Mouse (Mus musculus) hindbrain, embryonic 11.5 days (tissue): ENCODE measurements around the gene B3galnt1. TPM values are rescaled to one million over a fixed set of nuclear protein-coding genes. Genes with fewer than 3 reads are reported as not detected.
A peak's percentile ranks its signal among the peaks of the same experiment; 100 is the strongest.

ENCODE experiments used
- ATAC-seq: fragments of 200-750 bp; cut with Nextera tagmentation; 2 replicates; pipeline ENCODE4 v1.8.0; 2017; ENCODE audit warnings: mild to moderate bottlenecking, moderate TSS enrichment, moderate library complexity; ENCODE audit not compliant: low FRiP score
- DNase-seq: peaks from one replicate; pipeline ENCODE4 v3.0.0-alpha.2; 2015; ENCODE audit warnings: low spot score
- H3K27ac ChIP-seq: fragments of 300-500 bp; sonication (generic); 2 replicates; pipeline ENCODE4 v1.5.1; 2014; ENCODE audit warnings: mild to moderate bottlenecking, low read depth, low read length
- H3K27me3 ChIP-seq: fragments of 300-500 bp; sonication (generic); 2 replicates; pipeline ENCODE4 v1.6.1; 2014; ENCODE audit warnings: mild to moderate bottlenecking, low read length, moderate library complexity, mixed read lengths; ENCODE audit not compliant: control insufficient read depth, insufficient read depth
- H3K36me3 ChIP-seq: fragments of 300-500 bp; sonication (generic); 2 replicates; pipeline ENCODE4 v1.6.1; 2014; ENCODE audit warnings: mild to moderate bottlenecking, low read length, moderate library complexity, mixed read lengths; ENCODE audit not compliant: control insufficient read depth, insufficient read depth
- H3K4me1 ChIP-seq: fragments of 300-500 bp; sonication (generic); replicated peaks from 2 replicates; pipeline ENCODE4 v1.6.1; 2014; ENCODE audit warnings: low read length, mixed read lengths; ENCODE audit not compliant: control insufficient read depth, insufficient read depth
- H3K4me2 ChIP-seq: fragments of 300-500 bp; sonication (generic); replicated peaks from 2 replicates; pipeline ENCODE4 v1.6.1; 2014; ENCODE audit warnings: mild to moderate bottlenecking, low read depth, low read length
- H3K4me3 ChIP-seq: fragments of 300-500 bp; sonication (generic); 2 replicates; pipeline ENCODE4 v1.5.1; 2014; ENCODE audit warnings: low read depth, low read length
- H3K9ac ChIP-seq: fragments of 300-500 bp; sonication (generic); 2 replicates; pipeline ENCODE4 v1.6.1; 2014; ENCODE audit warnings: low read depth, low read length
- H3K9me3 ChIP-seq: fragments of 300-500 bp; sonication (generic); 2 replicates; pipeline ENCODE4 v1.6.1; 2016; ENCODE audit warnings: low read length; ENCODE audit not compliant: control insufficient read depth
- WGBS: fragments of 180-500 bp; shearing (Covaris S2); extraction: QIAGEN DNeasy Blood & Tissue Kit; methylation state at CpG from one replicate; pipeline ENCODE4 v1.1.7; 2014; 5-methylcytosine and 5-hydroxymethylcytosine counted together
- polyA plus RNA-seq: library from polyadenylated mRNA; unstranded; fragments of >200 nt; fragmentation: Nextera tagmentation; extraction: Ambion mirVana; gene quantifications from 2 replicates; pipeline ENCODE4 v1.2.1, GENCODE M21; 2014

The B3galnt1 gene
- polyA plus RNA-seq = 45.4 and 46.6 TPM in 2 replicates

- no peaks in the 10 kb centered on the region for H3K27me3 ChIP-seq
- H3K9me3 ChIP-seq = no peaks in the 10 kb centered on the region
- H3K4me2 ChIP-seq = peak within 1 kb of the TSS; percentile 78
- under 1% methylated on average over 89 of the region's 99 CpGs for WGBS
- 0 out of 2 replicates have a peak within 1 kb of the TSS, but pooled peaks have one; percentile 39 for H3K27ac ChIP-seq
- ATAC-seq = peak; percentile 90
- peak; percentile 86 for DNase-seq
- peak within 1 kb of the TSS; percentile 76 for H3K4me3 ChIP-seq
- H3K9ac ChIP-seq = peak within 1 kb of the TSS; percentile 74
- H3K36me3 ChIP-seq = no peaks in the 10 kb centered on the region
- H3K4me1 ChIP-seq = no peaks in the 10 kb centered on the region
These were observed at the start of gene B3galnt1 for GRCm38 (mm10) chr3:69598261-69599165. Gene B3galnt1 (minus strand): TSS chr3:69598960.

DNA sequence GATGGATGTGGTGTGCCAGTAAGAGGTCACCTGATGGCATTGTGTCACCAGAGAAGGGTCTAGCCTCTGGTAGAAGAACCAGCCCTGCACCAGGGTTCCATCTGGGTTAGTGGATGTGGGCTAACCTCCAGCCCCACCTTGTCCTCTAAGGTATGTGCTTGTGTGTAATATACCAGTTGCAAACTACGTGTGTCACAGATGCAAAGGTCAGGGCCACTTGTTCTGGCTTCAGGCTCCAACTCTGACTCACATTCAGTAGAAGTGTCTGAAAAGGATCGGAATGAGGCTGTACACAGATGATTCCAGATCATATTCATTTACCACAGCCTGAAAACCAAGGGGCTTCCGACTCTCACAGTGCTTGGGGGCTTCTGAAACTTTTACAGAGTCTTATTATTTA, 35.8 kb upstream of the B3galnt1 start:
- H3K27me3 ChIP-seq = no peaks in the 10 kb centered on the region
- no peak overlapping the region for H3K4me2 ChIP-seq

GRCm38 (mm10) chr3:69633706-69634420, 35.1 kb upstream of the B3galnt1 start:
- Histone ChIP-seq H3K36me3 (no peaks in the 10 kb centered on the region), H3K4me1 (no peaks in the 10 kb centered on the region), H3K4me2 (no peak overlapping the region), H3K27ac (no peak overlapping the region), H3K9ac (no peak overlapping the region), H3K4me3 (no peak overlapping the region), H3K27me3 (no peaks in the 10 kb centered on the region), H3K9me3 (no peaks in the 10 kb centered on the region)
- ATAC-seq = no peak
- 91% methylated on average over 12 of the region's 12 CpGs for WGBS
- no peak for DNase-seq

More for the DNA sequence above, 35.8 kb upstream of the B3galnt1 start:
- WGBS = 83% methylated on average over 3 of the region's 3 CpGs
- no peak for ATAC-seq
- no peak for DNase-seq
- H3K4me1 ChIP-seq = no peaks in the 10 kb centered on the region
- no peak overlapping the region for H3K27ac ChIP-seq
- H3K9ac ChIP-seq = no peak overlapping the region
- H3K9me3 ChIP-seq = no peaks in the 10 kb centered on the region
- no peaks in the 10 kb centered on the region for H3K36me3 ChIP-seq
- H3K4me3 ChIP-seq = no peak overlapping the region

DNA sequence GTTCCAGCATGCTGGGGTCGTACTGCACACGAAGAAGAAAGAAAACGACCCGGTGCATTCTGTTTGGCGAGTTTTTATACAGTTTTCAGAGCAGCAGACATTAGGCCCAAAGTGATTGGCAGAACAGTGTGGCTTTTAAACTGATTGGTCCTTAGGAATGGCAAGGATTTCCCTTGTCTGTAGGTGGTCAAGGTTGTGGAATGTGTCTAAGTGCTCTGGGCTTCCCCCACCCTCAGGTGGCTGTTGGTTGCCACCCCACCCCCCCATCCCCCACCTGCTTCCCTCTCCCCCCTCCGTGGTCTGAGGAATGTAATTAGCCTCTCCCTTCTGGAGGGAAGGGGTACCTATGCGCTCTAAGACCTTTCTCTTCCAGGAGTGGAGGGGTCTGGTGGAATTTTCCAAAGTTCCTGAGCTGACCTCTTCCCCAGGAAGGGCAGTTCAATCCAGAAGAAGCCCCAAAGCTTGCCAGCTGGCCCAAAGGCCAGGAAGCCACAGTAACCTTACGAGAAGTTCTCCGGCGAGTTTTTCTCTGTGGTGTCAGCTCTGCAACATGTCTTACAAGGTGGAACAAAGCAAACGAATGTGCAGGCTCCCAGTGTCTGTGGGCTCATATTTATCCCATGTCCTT, 28.3 kb upstream of the B3galnt1 start:
- Histone ChIP-seq H3K27me3 (no peaks in the 10 kb centered on the region), H3K36me3 (no peaks in the 10 kb centered on the region), H3K9ac (no peak overlapping the region), H3K4me3 (no peak overlapping the region), H3K4me1 (no peaks in the 10 kb centered on the region), H3K27ac (no peak overlapping the region), H3K4me2 (no peak overlapping the region), H3K9me3 (no peaks in the 10 kb centered on the region)
- DNase-seq (no peak), ATAC-seq (no peak)
- WGBS = 87% methylated on average over 11 of the region's 11 CpGs

- no peaks in the 10 kb centered on the region for H3K36me3 ChIP-seq
- ATAC-seq = no peak
- H3K27me3 ChIP-seq = no peaks in the 10 kb centered on the region
- H3K4me3 ChIP-seq = no peak overlapping the region
- no peak overlapping the region for H3K9ac ChIP-seq
- no peak for DNase-seq
- 82% methylated on average over 10 of the region's 11 CpGs for WGBS
- H3K27ac ChIP-seq = no peak overlapping the region
- no peaks in the 10 kb centered on the region for H3K9me3 ChIP-seq
- no peaks in the 10 kb centered on the region for H3K4me1 ChIP-seq
- no peak overlapping the region for H3K4me2 ChIP-seq
These were observed 27.6 kb upstream of the B3galnt1 start for GRCm38 (mm10) chr3:69626213-69626962.

DNA sequence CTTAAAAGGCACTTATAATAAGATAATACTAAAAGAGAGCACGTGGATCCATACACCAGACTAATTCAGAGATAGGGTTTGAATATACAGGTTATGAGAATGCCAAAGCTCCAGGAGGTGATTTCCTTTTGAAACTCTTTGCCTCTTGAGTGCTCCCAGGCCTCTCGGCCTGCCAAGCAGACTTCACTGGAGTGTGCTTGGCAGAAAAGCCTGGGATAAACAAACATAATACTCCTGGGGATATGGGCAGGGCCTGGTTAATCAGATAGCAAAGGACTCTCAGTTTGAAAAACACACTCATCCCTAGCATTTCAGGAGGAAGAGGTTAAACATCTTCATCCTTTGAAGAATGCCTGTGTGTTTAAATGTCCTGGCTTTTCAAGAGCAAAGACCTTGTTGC, 25.4 kb upstream of the B3galnt1 start:
- WGBS = 74% methylated on average over 2 of the region's 2 CpGs
- Histone ChIP-seq H3K9ac (no peak overlapping the region), H3K36me3 (no peaks in the 10 kb centered on the region), H3K4me2 (no peak overlapping the region), H3K4me1 (no peaks in the 10 kb centered on the region), H3K9me3 (no peaks in the 10 kb centered on the region), H3K27me3 (no peaks in the 10 kb centered on the region), H3K27ac (no peak overlapping the region), H3K4me3 (no peak overlapping the region)
- no peak for DNase-seq
- no peak for ATAC-seq

DNA sequence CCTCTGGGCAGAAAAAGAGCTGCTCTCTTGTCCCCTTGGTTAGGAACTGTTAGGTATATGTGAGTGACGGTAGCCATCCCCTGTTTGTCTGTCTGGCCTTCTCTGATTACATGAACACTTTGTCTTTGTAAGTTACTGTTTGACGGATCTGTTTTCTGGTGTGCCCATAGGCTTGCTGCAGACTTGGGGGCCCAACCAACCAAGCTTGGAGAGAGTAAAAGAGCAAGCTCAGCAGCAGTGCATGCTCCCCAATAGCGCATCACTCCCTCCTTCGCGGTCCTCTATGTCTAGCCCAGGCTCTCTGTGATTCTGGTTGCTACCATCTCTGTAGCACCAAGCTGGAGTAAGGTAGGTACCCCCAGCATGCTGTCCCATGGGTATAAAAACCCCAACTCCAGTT, 9.1 kb upstream of the B3galnt1 start:
- Histone ChIP-seq H3K36me3 (no peaks in the 10 kb centered on the region), H3K4me3 (no peak overlapping the region), H3K9ac (no peak overlapping the region), H3K4me1 (no peaks in the 10 kb centered on the region), H3K9me3 (no peaks in the 10 kb centered on the region), H3K27me3 (no peaks in the 10 kb centered on the region), H3K4me2 (no peak overlapping the region), H3K27ac (no peak overlapping the region)
- ATAC-seq (no peak), DNase-seq (no peak)
- WGBS = 90% methylated on average over 5 of the region's 5 CpGs

DNA sequence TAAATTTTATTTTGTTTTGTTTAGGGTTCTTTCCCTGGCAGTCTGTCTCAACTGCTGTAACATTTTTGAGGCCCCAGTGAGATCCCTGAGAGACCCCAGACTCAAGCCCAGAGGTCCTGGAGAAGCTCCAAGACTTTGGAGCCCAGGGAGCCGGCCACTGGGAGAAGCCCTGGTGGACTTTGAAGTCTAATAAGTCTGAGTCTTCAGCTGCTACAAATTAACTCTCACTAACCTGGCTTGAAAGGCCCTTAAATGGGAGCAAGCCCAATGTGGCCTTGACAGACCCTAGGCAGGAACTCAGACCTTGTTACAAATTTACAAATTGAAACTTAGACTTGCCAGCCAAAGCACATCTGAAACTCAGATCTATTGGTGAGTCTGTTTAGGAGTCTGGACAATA, 8.7 kb upstream of the B3galnt1 start:
- no peak overlapping the region for H3K4me2 ChIP-seq
- no peak overlapping the region for H3K9ac ChIP-seq
- 66% methylated on average over 1 of the region's 1 CpGs for WGBS
- no peak overlapping the region for H3K27ac ChIP-seq
- no peak overlapping the region for H3K4me3 ChIP-seq
- H3K9me3 ChIP-seq = no peaks in the 10 kb centered on the region
- ATAC-seq (no peak), DNase-seq (no peak)
- no peaks in the 10 kb centered on the region for H3K36me3 ChIP-seq
- no peaks in the 10 kb centered on the region for H3K27me3 ChIP-seq
- no peaks in the 10 kb centered on the region for H3K4me1 ChIP-seq
